Mouse (Mus musculus) lung, postnatal 0 days (tissue): ENCODE measurements around the gene Kansl1. TPM values are rescaled to one million over a fixed set of nuclear protein-coding genes. Genes with fewer than 3 reads are reported as not detected.

Experiments used
- ATAC-seq: fragments of 200-750 bp; cut with Nextera tagmentation; 2 replicates; pipeline ENCODE4 v1.8.0; 2017; ENCODE audit warnings: moderate library complexity
- DNase-seq: peaks from one replicate; pipeline ENCODE4 v3.0.0-alpha.2; 2016; ENCODE audit warnings: low spot score
- H3K27ac ChIP-seq: fragments of 300-500 bp; sonication (generic); 2 replicates; pipeline ENCODE4 v1.5.1; 2014; ENCODE audit warnings: antibody characterized with exemption, mild to moderate bottlenecking, low read length, mixed read lengths
- H3K27me3 ChIP-seq: fragments of 300-500 bp; sonication (generic); replicated peaks from 2 replicates; pipeline ENCODE4 v1.6.1; 2014; ENCODE audit warnings: low read length, mixed read lengths; ENCODE audit not compliant: insufficient read depth
- H3K36me3 ChIP-seq: fragments of 300-500 bp; sonication (generic); 2 replicates; pipeline ENCODE4 v1.6.1; 2014; ENCODE audit warnings: low read length, mixed read lengths; ENCODE audit not compliant: insufficient read depth
- H3K4me1 ChIP-seq: fragments of 300-500 bp; sonication (generic); 2 replicates; pipeline ENCODE4 v1.6.1; 2014; ENCODE audit warnings: antibody characterized with exemption, low read depth, low read length, mixed read lengths; ENCODE audit not compliant: insufficient read depth
- H3K4me2 ChIP-seq: fragments of 300-500 bp; sonication (generic); replicated peaks from 2 replicates; pipeline ENCODE4 v1.6.1; 2014; ENCODE audit warnings: low read depth, mild to moderate bottlenecking, low read length, moderate library complexity, mixed read lengths
- H3K4me3 ChIP-seq: fragments of 300-500 bp; sonication (generic); 2 replicates; pipeline ENCODE4 v1.5.1; 2014; ENCODE audit warnings: low read depth, low read length
- H3K9ac ChIP-seq: fragments of 300-500 bp; sonication (generic); replicated peaks from 2 replicates; pipeline ENCODE4 v1.6.1; 2014; ENCODE audit warnings: low read depth, mild to moderate bottlenecking
- H3K9me3 ChIP-seq: fragments of 300-500 bp; sonication (generic); 2 replicates; pipeline ENCODE4 v1.6.1; 2016; ENCODE audit warnings: low read length, mixed read lengths
- CTCF ChIP-seq: IDR thresholded peaks from 2 replicates; pipeline ENCODE4 v1.5.1; 2016; ENCODE audit warnings: antibody characterized with exemption, mild to moderate bottlenecking
- EP300 ChIP-seq: IDR thresholded peaks from 2 replicates; pipeline ENCODE4 v1.6.1; 2016; ENCODE audit warnings: antibody characterized with exemption, mild to moderate bottlenecking, control low read depth
- WGBS: fragments of 180-500 bp; shearing (Covaris S2); extraction: QIAGEN DNeasy Blood & Tissue Kit; methylation state at CpG from one replicate; pipeline ENCODE4 v1.1.7; 2014; 5-methylcytosine and 5-hydroxymethylcytosine counted together
- polyA plus RNA-seq: library from polyadenylated mRNA; unstranded; fragments of >200 nt; fragmentation: Nextera tagmentation; extraction: Ambion mirVana; gene quantifications from 2 replicates; pipeline ENCODE4 v1.2.1, GENCODE M21; 2015

The Kansl1 gene
- polyA plus RNA-seq, 1 experiment from 2014 or later, result 11.0 TPM

DNA sequence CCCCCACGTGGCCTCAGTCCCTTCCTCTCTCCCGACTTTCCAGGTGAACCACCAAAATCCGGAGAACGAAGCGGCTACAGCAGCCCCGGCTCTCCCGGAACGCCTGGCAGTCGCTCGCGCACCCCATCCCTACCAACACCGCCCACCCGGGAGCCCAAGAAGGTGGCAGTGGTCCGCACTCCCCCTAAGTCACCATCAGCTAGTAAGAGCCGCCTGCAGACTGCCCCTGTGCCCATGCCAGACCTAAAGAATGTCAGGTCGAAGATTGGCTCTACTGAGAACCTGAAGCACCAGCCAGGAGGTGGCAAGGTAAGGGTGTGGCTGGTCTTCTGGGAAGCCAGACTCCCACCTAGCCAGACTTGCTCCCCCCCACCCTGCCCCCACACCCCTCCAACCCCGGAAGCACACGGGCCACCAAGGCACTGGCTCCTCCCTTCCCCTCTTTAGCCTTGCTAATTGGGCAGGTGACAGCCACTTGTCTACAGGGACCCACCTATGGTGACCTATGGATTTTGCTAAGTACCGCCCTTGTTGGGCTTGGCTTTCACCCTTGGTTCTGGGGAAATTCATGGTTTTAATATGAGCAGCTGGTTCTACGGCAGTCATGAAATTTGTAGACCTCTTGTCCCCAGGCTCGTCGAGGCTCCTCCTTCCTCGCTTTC, 158.3 kb downstream of the Kansl1 start:
- TF ChIP-seq CTCF, result no peak
- TF ChIP-seq EP300, result no peak
- Histone ChIP-seq H3K9ac (no peak overlapping the region), H3K36me3 (no peaks in the 10 kb centered on the region), H3K4me2 (peak overlapping the region; percentile 52), H3K4me1 (no peaks in the 10 kb centered on the region), H3K9me3 (no peaks in the 10 kb centered on the region), H3K27ac (no peak overlapping the region), H3K27me3 (no peaks in the 10 kb centered on the region), H3K4me3 (peak overlapping the region; percentile 17; the same call in 1 of the 2 replicates)
- peak; percentile 90 for ATAC-seq
- peak; percentile 79 for DNase-seq
- WGBS, result 8% methylated on average over 23 of the region's 23 CpGs

DNA sequence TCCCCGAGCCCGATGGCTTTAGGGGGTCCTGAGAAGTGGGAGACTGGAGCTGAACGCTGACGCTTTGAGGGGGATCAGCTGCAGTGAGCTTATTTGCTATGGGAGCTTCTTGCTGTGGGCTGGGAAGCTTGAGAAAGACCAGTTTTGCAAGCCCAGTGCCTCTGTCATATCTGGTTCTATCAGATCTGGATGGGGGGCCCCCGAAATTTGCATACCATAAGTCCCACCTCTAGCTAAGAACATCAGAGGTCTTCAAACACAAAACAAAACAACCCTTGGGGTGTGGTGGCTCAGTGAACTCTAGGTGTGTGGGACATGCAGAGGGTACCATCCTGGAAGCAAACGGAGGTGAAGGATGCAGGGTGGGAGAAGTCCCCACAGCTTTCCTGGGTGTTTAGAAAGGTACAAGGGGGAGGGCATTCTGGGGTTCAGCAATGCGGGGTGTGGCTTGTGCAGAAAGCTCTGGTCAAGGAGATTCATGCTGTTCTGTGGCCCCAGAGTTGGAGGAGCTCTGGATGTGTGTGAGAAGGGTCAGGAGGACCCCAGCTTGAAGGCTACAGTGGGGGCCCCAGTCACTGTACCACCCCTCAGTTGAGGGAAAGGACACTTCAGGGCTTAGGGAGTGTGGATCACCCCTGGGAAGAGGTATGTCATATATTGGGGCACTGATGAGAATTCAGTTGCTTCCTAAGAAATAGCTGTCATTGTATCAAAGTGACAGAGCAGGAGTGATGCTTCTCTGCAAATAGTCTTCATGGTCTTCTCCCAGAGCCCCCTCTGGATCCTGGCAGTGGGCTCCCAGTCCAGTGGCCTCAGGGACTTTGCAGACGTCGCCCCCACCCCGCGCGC, 159.1 kb downstream of the Kansl1 start:
- H3K4me1 ChIP-seq, result no peaks in the 10 kb centered on the region
- TF ChIP-seq EP300 (no peak), CTCF (no peak)
- H3K36me3 ChIP-seq, result no peaks in the 10 kb centered on the region
- H3K27me3 ChIP-seq, result no peaks in the 10 kb centered on the region
- DNase-seq (no peak), ATAC-seq (no peak)
- no peaks in the 10 kb centered on the region for H3K9me3 ChIP-seq
- no peak overlapping the region for H3K27ac ChIP-seq
- H3K4me2 ChIP-seq, result peak overlapping the region; percentile 52
- H3K9ac ChIP-seq, result no peak overlapping the region
- peak overlapping the region; percentile 17; the same call in 1 of the 2 replicates for H3K4me3 ChIP-seq
- WGBS, result 32% methylated on average over 12 of the region's 12 CpGs

DNA sequence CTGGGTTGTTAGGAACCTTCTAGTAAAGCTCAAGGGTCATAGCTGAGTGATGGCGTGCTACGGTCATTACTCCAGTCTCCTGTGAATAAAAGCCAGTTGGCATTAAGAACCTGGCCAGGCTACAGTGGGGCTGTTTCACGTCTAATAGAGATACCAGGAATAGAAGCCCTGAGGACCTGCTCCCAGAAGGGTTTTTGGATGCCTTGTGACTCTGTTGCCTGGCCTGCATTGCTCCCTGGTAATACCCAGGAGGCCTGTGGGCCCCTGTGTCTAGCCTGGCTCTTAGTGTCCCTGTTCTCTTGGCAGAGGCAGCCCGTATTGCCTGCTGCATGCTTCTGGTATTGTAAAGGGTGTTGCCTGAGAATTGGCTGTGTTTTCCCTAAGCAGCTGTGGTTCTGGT, 161.5 kb downstream of the Kansl1 start:
- WGBS, result 72% methylated on average over 4 of the region's 4 CpGs
- Histone ChIP-seq H3K36me3 (no peaks in the 10 kb centered on the region), H3K27me3 (no peaks in the 10 kb centered on the region), H3K9me3 (no peaks in the 10 kb centered on the region), H3K27ac (no peak overlapping the region), H3K4me3 (no peak overlapping the region), H3K4me2 (no peak overlapping the region), H3K4me1 (peaks cover 3% of the 10 kb centered on the region; the same call in 1 of the 2 replicates), H3K9ac (no peak overlapping the region)
- ATAC-seq, result no peak
- no peak for DNase-seq
- TF ChIP-seq EP300 (no peak), CTCF (no peak)

DNA sequence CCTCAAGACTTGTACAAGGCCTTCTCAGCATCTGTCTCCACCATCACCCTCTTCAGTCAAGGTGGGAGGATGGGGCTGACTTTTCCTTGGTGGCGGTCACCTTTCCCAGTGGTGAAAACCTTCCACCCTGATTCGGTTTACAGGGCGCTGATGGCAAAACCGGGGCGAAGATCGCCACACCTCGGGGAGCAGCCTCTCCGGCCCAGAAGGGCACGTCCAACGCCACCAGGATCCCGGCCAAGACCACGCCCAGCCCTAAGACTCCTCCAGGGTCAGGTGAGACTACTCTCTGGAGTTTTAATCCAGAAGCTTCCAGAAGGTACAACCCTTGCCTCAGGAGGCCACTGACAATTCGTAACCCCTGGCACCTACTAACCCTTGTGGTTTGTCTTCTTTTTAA, 162.2 kb downstream of the Kansl1 start:
- H3K4me1 ChIP-seq, result peaks cover 3% of the 10 kb centered on the region; the same call in 1 of the 2 replicates
- 85% methylated on average over 13 of the region's 13 CpGs for WGBS
- H3K27me3 ChIP-seq, result no peaks in the 10 kb centered on the region
- H3K4me3 ChIP-seq, result no peak overlapping the region
- TF ChIP-seq CTCF, result no peak
- no peak for TF ChIP-seq EP300
- H3K27ac ChIP-seq, result no peak overlapping the region
- H3K9me3 ChIP-seq, result no peaks in the 10 kb centered on the region
- H3K9ac ChIP-seq, result no peak overlapping the region
- no peak overlapping the region for H3K4me2 ChIP-seq
- ATAC-seq, result no peak
- H3K36me3 ChIP-seq, result no peaks in the 10 kb centered on the region
- DNase-seq, result no peak

DNA sequence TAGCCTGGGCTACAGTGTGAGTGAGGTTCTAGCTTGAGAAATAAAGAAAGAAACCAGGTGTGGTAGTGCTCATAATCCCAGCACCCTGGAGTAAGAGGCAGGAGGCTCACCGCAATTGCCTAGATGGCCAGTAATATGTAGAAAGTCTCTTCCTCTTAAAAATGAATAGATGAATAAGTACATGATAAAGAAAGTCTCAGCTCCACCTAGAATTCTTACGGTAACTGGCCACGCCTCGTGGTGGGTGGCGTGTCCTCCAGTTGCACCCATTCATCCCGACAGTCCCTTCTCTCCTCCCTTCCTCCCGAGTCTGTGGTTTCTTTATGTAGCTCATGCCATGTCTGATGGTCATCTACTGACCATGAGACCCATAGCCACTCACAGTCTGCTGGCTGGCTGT, 162.9 kb downstream of the Kansl1 start:
- Histone ChIP-seq H3K4me2 (no peak overlapping the region), H3K9ac (no peak overlapping the region), H3K4me1 (peaks cover 3% of the 10 kb centered on the region; the same call in 1 of the 2 replicates), H3K27ac (no peak overlapping the region), H3K9me3 (no peaks in the 10 kb centered on the region), H3K36me3 (no peaks in the 10 kb centered on the region), H3K4me3 (no peak overlapping the region), H3K27me3 (no peaks in the 10 kb centered on the region)
- ATAC-seq (no peak), DNase-seq (no peak)
- WGBS, result 91% methylated on average over 7 of the region's 7 CpGs
- TF ChIP-seq CTCF (no peak), EP300 (no peak)

DNA sequence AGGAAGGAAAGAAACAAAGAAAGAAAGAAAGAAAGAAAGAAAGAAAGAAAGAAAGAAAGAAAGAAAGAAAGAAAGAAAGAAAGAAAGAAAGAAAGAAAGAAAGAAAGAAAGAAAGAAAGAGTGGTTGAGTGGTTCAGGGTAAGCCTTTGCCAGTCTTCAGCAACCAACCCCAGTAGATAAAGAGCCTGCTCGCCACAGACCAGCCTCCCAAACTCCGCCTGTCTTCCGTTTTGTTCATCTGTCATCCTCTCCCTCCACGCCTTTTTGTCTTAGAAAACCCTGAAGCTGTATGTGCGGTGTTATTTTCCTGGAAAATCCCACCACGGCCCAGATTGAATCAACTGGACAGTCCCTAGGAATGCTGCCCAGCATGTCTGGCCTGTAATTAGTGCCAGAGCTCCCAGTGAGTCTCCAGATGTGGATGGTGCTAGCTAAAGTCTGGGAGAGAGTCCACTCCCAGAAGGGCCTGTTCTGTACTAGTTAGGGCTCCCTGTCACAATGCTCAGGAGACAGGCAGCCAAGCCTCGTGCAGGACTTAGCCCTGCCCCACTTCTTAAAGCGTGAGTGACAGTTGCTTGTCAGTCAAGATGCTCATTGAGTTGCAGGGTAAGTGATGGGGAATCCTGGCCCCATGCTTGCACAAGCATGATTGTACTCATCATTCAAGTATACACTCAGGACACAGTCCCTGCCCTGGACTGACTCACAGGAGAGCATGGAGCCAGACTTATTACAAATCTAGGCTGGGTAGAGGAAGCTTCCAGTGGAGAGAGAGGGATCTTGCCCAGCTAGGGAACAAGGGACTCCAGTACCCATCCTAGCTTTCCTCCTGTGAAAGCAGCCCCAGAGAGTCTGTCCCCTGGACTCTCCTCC, 165.3 kb downstream of the Kansl1 start:
- TF ChIP-seq EP300 (no peak), CTCF (no peak)
- Histone ChIP-seq H3K4me2 (no peak overlapping the region), H3K9ac (no peak overlapping the region), H3K4me3 (no peak overlapping the region), H3K36me3 (no peaks in the 10 kb centered on the region), H3K4me1 (peaks cover 3% of the 10 kb centered on the region; the same call in 1 of the 2 replicates), H3K27me3 (no peaks in the 10 kb centered on the region), H3K9me3 (no peaks in the 10 kb centered on the region), H3K27ac (no peak overlapping the region)
- 64% methylated on average over 8 of the region's 8 CpGs for WGBS
- ATAC-seq (no peak), DNase-seq (no peak)
